Mouse (Mus musculus) heart, adult 2 months (tissue): ENCODE data around the gene Pik3r2. TPM values are rescaled to one million over a fixed set of nuclear protein-coding genes. Genes with fewer than 3 reads are reported as not detected.

Source experiments
- DNase-seq, 2 experiments: peaks; one replicate each; pipeline ENCODE4 v3.0.0; 2021
- H3K27ac ChIP-seq: fragments of 200-600 bp; 2 replicates; pipeline ENCODE4 v1.8.1; 2022
- H3K27me3 ChIP-seq: fragments of 200-500 bp; 2 replicates; pipeline ENCODE4 v1.6.1; 2012; ENCODE audit warnings: mild to moderate bottlenecking, low read length, inconsistent platforms, mixed read lengths; ENCODE audit not compliant: control insufficient read depth, insufficient read depth
- H3K36me3 ChIP-seq: fragments of 200-500 bp; 2 replicates; pipeline ENCODE4 v1.6.1; 2012; ENCODE audit warnings: low read length, inconsistent platforms; ENCODE audit not compliant: control insufficient read depth, insufficient read depth
- H3K4me1 ChIP-seq: fragments of 200-500 bp; 2 replicates; pipeline ENCODE4 v1.6.1; 2011; ENCODE audit warnings: low read length; ENCODE audit not compliant: control insufficient read depth, insufficient read depth
- H3K4me3 ChIP-seq: fragments of 200-600 bp; 2 replicates; pipeline ENCODE4 v1.8.1; 2022
- H3K79me2 ChIP-seq: fragments of 200-500 bp; replicated peaks from 2 replicates; pipeline ENCODE4 v1.6.1; 2012; ENCODE audit warnings: mild to moderate bottlenecking, inconsistent platforms, low read length, moderate library complexity, mixed read lengths; ENCODE audit not compliant: control insufficient read depth, insufficient read depth
- H3K9ac ChIP-seq: fragments of 200-500 bp; 2 replicates; pipeline ENCODE4 v1.6.1; 2012; ENCODE audit warnings: low read depth, mild to moderate bottlenecking, control low read depth, inconsistent platforms, low read length, mixed read lengths
- CTCF ChIP-seq: fragments of 200-600 bp; IDR thresholded peaks from 2 replicates; pipeline ENCODE4 v1.8.1; 2022; ENCODE audit warnings: antibody characterized with exemption, mild to moderate bottlenecking, moderate library complexity
- EP300 ChIP-seq: fragments of 200-500 bp; IDR thresholded peaks from 2 replicates; pipeline ENCODE4 v1.6.1; 2011; ENCODE audit warnings: low read depth, low read length, control low read depth; ENCODE audit not compliant: insufficient read depth
- POLR2A ChIP-seq: fragments of 200-500 bp; IDR thresholded peaks from 2 replicates; pipeline ENCODE4 v1.6.1; 2011; ENCODE audit warnings: mild to moderate bottlenecking, low read depth, low read length, control low read depth; ENCODE audit not compliant: insufficient read depth
- WGBS: fragments of 180-500 bp; shearing (Covaris S2); methylation state at CpG from one replicate; pipeline ENCODE4 v1.1.7; 2018; 5-methylcytosine and 5-hydroxymethylcytosine counted together
- intact Hi-C: fragments of 180-260 bp; cut with DNase I; formaldehyde crosslinking; loops from one replicate; pipeline ENCODE4 v1.15.1; 2025
- polyA plus RNA-seq: library from polyadenylated mRNA; depleted of rRNA; stranded (reverse); fragments of >200 nt; gene quantifications from 2 replicates; pipeline ENCODE4 v1.2.3, GENCODE M21; 2012
- total RNA-seq, 2 experiments: library from RNA; stranded (reverse); gene quantifications; 2 replicates each; pipeline ENCODE4 v1.2.3; 2021

Gene Pik3r2
- total and polyA plus RNA-seq, 3 experiments: 22.0 to 45.5 (median 22.4) TPM

GRCm38 (mm10) chr8:70764026-70764425, 12.5 kb downstream of the Pik3r2 start:
- H3K79me2 ChIP-seq: no peaks in the 10 kb centered on the region
- TF ChIP-seq CTCF: no peak
- TF ChIP-seq POLR2A: no peak
- TF ChIP-seq EP300: no peak
- 71% methylated on average over 8 of the region's 8 CpGs for WGBS
- H3K4me1 ChIP-seq: peaks cover 12% of the 10 kb centered on the region
- no peaks in the 10 kb centered on the region for H3K27me3 ChIP-seq
- intact Hi-C loops: no loop called here
- H3K4me3 ChIP-seq: no peak overlapping the region
- H3K9ac ChIP-seq: no peak overlapping the region
- no peak for DNase-seq
- no peaks in the 10 kb centered on the region for H3K36me3 ChIP-seq
- no peak overlapping the region for H3K27ac ChIP-seq

- Histone ChIP-seq H3K79me2 (no peaks in the 10 kb centered on the region), H3K27me3 (no peaks in the 10 kb centered on the region), H3K27ac (no peak overlapping the region), H3K4me1 (peaks cover 15% of the 10 kb centered on the region), H3K4me3 (no peak overlapping the region), H3K36me3 (no peaks in the 10 kb centered on the region), H3K9ac (no peak overlapping the region)
- DNase-seq: peak in 1 of 2 experiments; percentile 72
- TF ChIP-seq POLR2A (no peak), EP300 (0 out of 2 replicates have a peak, but pooled peaks have one; percentile 12), CTCF (peak; percentile 88)
- intact Hi-C loops: no loop called here
- WGBS: 8% methylated on average over 3 of the region's 3 CpGs
These were observed 13.2 kb downstream of the Pik3r2 start for GRCm38 (mm10) chr8:70763354-70763753.

- intact Hi-C loops: no loop called here
- 70% methylated on average over 1 of the region's 1 CpGs for WGBS
- no peak overlapping the region; the same call in 1 of the 2 replicates for H3K27ac ChIP-seq
- H3K36me3 ChIP-seq: no peaks in the 10 kb centered on the region
- H3K79me2 ChIP-seq: no peaks in the 10 kb centered on the region
- TF ChIP-seq EP300: no peak
- TF ChIP-seq POLR2A: 0 out of 2 replicates have a peak, but pooled peaks have one; percentile 7
- TF ChIP-seq CTCF: no peak
- H3K4me1 ChIP-seq: peaks cover 15% of the 10 kb centered on the region
- H3K27me3 ChIP-seq: no peaks in the 10 kb centered on the region
- no peak for DNase-seq
- no peak overlapping the region for H3K9ac ChIP-seq
- H3K4me3 ChIP-seq: no peak overlapping the region
These were observed 14.4 kb downstream of the Pik3r2 start for GRCm38 (mm10) chr8:70762118-70762517.

- intact Hi-C loops: no loop called here
- peak within 1 kb of the TSS; percentile 89 for H3K9ac ChIP-seq
- TF ChIP-seq EP300: peak; percentile 74; the same call in 1 of the 2 replicates
- TF ChIP-seq CTCF: no peak
- peak; percentile 60; the same call in 1 of the 2 replicates for TF ChIP-seq POLR2A
- H3K27me3 ChIP-seq: no peaks in the 10 kb centered on the region
- no peaks in the 10 kb centered on the region for H3K36me3 ChIP-seq
- whole genome bisulfite sequencing: under 1% methylated on average over 55 of the region's 55 CpGs
- peaks cover 11% of the 10 kb centered on the region for H3K4me1 ChIP-seq
- no peaks in the 10 kb centered on the region for H3K79me2 ChIP-seq
- H3K4me3 ChIP-seq: peak within 1 kb of the TSS; percentile 93
- DNase-seq: peak; percentile 91 to 98
- H3K27ac ChIP-seq: peak within 1 kb of the TSS; percentile 87
These were observed 15.6 kb downstream of the Pik3r2 start, which contains the start of gene Mpv17l2 for GRCm38 (mm10) chr8:70760775-70761406. Mpv17l2 (minus strand) TSS chr8:70760946.

- Histone ChIP-seq H3K27me3 (no peaks in the 10 kb centered on the region), H3K27ac (peak overlapping the region; percentile 81), H3K9ac (peak overlapping the region; percentile 89), H3K4me3 (peak overlapping the region; percentile 93), H3K4me1 (peaks cover 15% of the 10 kb centered on the region), H3K79me2 (no peaks in the 10 kb centered on the region), H3K36me3 (no peaks in the 10 kb centered on the region)
- no peak for TF ChIP-seq EP300
- no peak for TF ChIP-seq POLR2A
- no peak for TF ChIP-seq CTCF
- DNase-seq: no peak
- WGBS: under 1% methylated on average over 22 of the region's 22 CpGs
- intact Hi-C loops: no loop called here
These were observed 16.2 kb downstream of the Pik3r2 start for GRCm38 (mm10) chr8:70760350-70760749.
